Mouse (Mus musculus) activated CD4-positive, CD25-positive, alpha-beta regulatory T cell (primary cell): ENCODE measurements around the gene Cited2. TPM values are rescaled to one million over a fixed set of nuclear protein-coding genes. Genes with fewer than 3 reads are reported as not detected.

Source experiments
- polyA plus RNA-seq, 2 experiments: library from polyadenylated mRNA; unstranded; fragments of 100-300 nt; shearing (Covaris generic); gene quantifications; one replicate each; pipeline ENCODE4 v1.2.1; 2017

Gene Cited2
- 10 to 100 TPM; 56.9 to 75.2 TPM for polyA plus RNA-seq

DNA sequence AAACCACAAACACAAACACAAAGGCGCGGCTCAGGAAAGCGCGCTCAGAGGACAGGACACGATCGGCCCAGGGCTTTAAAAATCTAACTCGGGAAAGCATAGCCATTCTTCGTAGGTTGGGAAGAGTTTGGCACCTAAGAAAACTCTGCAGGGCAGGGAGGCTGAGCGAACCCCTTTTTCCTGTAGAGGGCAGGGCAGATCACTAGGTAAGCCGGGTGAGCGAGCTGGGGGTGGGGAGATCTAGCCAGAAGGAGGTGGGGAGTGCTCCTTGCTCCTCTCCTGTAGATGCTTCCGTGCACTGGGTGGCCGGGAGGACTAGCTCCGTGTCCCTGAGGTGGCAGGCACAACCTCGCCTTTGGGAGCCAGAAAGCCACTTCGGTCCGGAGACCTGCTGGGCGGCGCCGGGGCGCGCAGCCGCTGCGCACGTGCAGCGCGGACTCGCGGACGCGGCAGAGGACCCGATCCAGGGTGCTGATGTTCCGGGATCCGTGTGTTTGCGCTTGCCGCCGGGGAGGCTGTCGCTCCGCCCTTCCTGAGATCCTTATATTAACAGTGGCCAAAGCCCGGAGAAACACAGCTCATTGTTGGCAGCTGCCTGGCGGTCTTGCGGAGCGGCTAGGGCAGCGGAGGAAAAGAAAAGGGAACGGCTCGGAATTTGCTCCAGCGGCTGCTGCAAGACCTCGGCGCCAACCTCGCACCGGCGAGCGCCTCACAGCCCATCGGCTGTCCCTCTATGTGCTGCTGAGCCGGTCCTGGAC lies at the start of gene Cited2:
Gene Cited2, plus strand, starts transcription at position 566 of the 758 bp plus-strand sequence.

Other genes starting within 250 kb of the Cited2 start
- gene Txlnb, start 73.0 kb downstream of the Cited2 start, polyA plus RNA-seq, result 1 to 10 TPM in 1 of 2 experiments, under 1 TPM in 1; 0.32 to 2.8 TPM
- 10 to 100 TPM; 63.0 to 82.7 TPM for gene Heca, start 224.8 kb downstream of the Cited2 start, polyA plus RNA-seq